Mouse (Mus musculus) left cerebral cortex, postnatal 36 days (tissue): ENCODE data around the gene Gm20422. TPM values are rescaled to one million over a fixed set of nuclear protein-coding genes. Genes with fewer than 3 reads are reported as not detected.

Source experiments
- DNase-seq, 2 experiments: peaks; one replicate each; pipeline ENCODE4 v3.0.0; 2021 to 2022; ENCODE audit warnings: low spot score in 2 of 2, mixed read lengths in 1 of 2
- intact Hi-C: fragments of 180-260 bp; cut with DNase I; formaldehyde crosslinking; loops from one replicate; pipeline ENCODE4 v1.15.1; 2025
- total RNA-seq, 2 experiments: library from RNA; stranded (reverse); gene quantifications; 2 replicates each; pipeline ENCODE4 v1.2.3; 2021

Gm20422 gene
- total RNA-seq: 1 to 10 TPM in 1 of 2 experiments, not detected in 1; 1.4 TPM

- DNase-seq: peak; percentile 91
- intact Hi-C loops: no loop called here
These were observed at the start of gene Gm20422 for GRCm38 (mm10) chr8:69774503-69775148. Gm20422 (minus strand) TSS chr8:69774886.

DNA sequence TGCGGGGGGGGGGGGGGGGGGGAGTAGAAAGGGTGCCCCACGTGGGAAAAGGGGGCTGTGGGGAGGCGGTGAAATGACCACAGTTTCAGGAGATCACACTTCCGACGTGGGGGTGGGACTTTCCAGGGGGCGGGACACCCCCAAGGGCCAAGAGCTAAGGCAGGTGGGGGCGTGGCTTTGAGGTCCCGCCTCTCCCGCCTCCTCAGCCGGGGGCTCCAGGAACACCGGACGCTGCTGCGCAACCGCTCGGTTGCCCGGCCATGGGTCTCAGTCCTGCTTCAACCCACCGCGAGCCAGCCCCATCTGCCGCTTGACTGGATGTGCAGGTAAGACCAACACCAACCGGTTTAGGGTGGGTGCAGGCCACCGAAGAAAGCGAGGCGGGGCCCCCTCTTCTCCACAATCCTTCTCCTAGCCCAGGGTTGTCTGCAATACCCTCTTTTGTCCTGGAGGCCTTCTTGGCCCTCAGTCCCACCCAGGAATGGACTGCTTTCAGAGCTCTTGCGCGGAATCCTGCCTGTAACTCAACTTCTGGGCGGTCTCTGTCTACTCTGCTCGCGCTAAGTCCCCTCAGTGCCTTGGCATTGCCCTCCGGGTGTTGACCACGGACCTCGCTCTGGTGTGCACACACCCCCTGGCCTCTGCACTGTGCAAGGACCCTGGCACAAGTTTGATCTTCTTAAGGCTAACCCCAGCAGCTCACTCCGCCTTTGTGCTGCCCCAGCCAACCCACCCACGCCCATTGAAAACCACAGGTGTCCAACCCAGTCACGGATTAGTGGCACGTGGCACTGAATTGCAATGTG, 47.9 kb upstream of the Gm20422 start, which contains the start of gene Lpar2:
Gene Lpar2, plus strand, starts transcription at position 44 of the 806 bp plus-strand sequence.
- DNase-seq: peak in 1 of 2 experiments; percentile 28
- intact Hi-C loops: no loop called here

DNA sequence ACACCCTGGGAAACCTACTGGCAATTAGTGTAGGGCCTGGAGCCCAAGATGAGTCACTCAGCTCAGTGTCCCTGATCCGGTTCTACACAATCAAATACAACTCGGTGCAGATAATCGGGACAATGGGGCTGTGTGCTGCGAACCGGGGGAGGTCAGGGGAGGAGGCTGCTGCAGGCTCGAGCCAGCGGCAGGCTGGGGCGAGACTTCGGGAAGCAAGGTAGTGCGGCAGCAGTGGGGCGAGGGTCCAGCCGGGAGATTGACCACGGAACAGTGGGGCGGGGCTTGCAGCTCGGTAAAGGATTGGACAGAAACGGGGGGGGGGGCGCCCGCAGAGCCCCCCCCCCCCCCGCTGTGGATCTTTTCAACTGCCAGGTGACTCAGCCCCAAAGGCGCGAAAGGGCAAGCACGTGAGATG, 47.3 kb upstream of the Gm20422 start:
- intact Hi-C loops: no loop called here

DNA sequence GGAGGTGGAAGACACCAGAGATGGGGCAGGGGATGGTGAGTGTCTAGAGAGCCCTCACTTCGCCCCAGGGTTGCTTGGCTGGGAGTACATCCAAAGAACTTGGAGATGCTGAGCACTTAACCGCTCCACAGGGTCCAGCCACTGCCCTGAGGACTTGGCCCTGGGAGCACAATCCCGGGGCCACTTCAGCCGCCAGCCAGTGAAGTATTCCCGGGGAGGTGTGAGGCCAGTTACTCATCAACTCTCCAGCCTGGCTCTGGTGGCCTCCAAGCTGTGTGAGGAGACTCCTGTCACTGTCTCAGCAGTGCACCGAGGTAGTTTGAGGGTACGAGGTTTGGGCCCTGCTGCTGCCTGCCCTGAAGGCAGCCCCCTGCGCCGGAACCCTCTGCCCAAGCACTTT, 45.8 kb upstream of the Gm20422 start:
- no peak for DNase-seq
- intact Hi-C loops: no loop called here

More for the DNA sequence above, 47.3 kb upstream of the Gm20422 start:
- no peak for DNase-seq

GRCm38 (mm10) chr8:69815396-69815795, 40.7 kb upstream of the Gm20422 start:
- intact Hi-C loops: no loop called here
- no peak for DNase-seq

- intact Hi-C loops: no loop called here
- DNase-seq: no peak
These were observed 40.2 kb upstream of the Gm20422 start for GRCm38 (mm10) chr8:69814881-69815280.

- intact Hi-C loops: no loop called here
- DNase-seq: no peak
These were observed 35.1 kb upstream of the Gm20422 start for GRCm38 (mm10) chr8:69809820-69810219.

- intact Hi-C loops: no loop called here
- peak; percentile 23 to 29 for DNase-seq
These were observed 34.2 kb upstream of the Gm20422 start for GRCm38 (mm10) chr8:69808864-69809403.

GRCm38 (mm10) chr8:69808094-69808863, 33.6 kb upstream of the Gm20422 start, which contains the start of gene Gmip:
Gmip (plus strand) TSS chr8:69808679.
- intact Hi-C loops: no loop called here
- peak; percentile 51 to 55 for DNase-seq

DNA sequence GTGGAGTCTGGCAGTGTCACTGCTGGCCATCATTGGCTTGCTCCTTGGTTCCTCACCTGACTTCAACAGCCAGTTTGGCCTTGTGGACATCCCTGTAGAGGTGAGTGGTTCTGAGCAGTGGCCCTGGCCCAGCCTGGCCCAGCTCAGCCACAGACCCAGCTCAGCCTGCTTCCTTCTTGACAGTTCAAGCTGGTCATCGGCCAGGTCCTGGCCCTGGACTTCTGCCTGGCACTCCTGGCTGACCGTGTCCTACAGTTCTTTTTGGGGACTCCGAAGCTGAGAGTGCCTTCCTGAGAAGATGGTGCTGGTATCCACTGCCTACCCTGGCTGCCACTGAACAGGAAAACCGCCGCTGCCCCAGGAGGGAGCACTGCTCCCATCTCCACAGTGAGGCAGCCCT, 32.5 kb upstream of the Gm20422 start:
- intact Hi-C loops: no loop called here
- DNase-seq: no peak

DNA sequence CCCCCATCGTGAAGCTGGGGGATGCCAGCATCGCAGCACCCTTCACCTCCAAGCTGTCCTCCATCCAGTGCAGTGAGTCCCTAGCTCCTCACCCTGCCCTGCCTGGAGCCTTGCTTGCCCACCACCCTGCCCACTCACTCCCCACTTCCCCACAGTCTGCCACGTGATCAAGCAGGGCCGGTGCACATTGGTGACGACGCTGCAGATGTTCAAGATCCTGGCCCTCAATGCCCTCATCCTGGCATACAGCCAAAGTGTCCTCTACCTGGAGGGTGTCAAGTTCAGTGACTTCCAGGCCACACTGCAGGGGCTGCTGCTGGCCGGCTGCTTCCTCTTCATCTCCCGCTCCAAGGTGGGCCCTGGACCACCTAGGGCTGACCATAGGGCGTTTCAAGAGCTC, 30.8 kb upstream of the Gm20422 start:
- intact Hi-C loops: no loop called here
- no peak for DNase-seq

DNA sequence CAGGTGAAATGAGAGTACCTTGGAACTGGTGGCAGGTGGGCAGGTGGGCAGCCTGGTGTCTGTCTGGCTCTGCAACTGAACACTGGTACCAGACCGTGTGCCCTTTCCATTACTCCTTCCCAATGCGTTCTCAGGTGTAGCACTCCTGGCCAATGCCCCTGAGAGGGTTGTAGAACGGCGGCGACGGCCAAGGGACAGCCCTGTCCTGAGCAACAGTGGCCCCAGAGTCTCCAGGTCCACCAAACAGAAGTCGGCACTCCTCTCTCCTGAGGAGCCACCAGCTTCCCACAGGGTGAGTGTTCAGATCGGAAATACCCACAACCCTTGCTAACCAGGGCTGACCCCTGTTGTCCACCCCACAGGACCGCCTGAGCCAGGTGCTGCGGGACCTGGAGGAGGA, 30.4 kb upstream of the Gm20422 start:
- DNase-seq: no peak
- intact Hi-C loops: no loop called here

- intact Hi-C loops: no loop called here
- DNase-seq: no peak
These were observed 29.9 kb upstream of the Gm20422 start for GRCm38 (mm10) chr8:69804537-69804936.

- no peak for DNase-seq
- intact Hi-C loops: no loop called here
These were observed 28.7 kb upstream of the Gm20422 start for GRCm38 (mm10) chr8:69803366-69803765.

GRCm38 (mm10) chr8:69802216-69802615, 27.5 kb upstream of the Gm20422 start:
- intact Hi-C loops: no loop called here
- DNase-seq: no peak

DNA sequence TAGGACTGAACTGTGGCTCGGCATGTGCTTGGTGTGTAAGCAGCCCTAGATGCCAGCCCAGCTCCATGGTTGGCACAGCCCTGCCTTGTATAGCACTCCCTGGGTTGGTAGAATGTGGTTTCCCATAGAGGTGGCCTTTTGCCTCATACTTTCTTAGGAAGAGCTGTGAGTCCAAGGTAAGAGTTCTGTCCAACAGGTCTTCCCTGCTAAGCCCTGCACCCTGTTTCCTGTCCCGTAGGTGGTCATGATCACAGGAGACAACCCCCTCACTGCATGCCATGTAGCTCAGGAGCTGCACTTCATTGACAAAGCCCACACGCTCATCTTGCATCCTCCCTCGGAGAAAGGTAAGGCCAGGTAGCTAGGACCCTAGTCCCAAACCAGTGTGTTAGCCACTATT, 27.1 kb upstream of the Gm20422 start:
- no peak for DNase-seq
- intact Hi-C loops: no loop called here

- intact Hi-C loops: no loop called here
- no peak for DNase-seq
These were observed 25.3 kb upstream of the Gm20422 start for GRCm38 (mm10) chr8:69799946-69800345.

- DNase-seq: peak; percentile 3
- intact Hi-C loops: no loop called here
These were observed 24.6 kb upstream of the Gm20422 start for GRCm38 (mm10) chr8:69799261-69799660.

DNA sequence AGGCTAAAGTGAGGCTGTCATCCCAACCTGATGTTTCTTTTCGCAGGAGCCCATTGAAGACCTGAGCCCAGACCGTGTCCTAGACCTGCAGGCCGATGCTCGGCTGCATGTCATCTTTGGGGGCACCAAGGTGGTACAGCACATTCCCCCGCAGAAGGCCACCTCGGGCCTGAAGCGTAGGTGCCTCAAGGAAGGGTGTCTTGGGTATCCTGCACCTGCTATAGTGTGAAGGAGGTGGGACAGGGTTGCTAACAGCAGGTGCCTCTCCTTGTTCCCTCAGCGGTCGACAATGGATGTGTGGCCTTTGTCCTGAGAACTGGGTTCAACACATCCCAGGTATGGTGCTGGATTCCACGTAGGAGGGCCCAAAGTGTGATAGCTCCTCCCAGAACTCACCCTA, 23.0 kb upstream of the Gm20422 start:
- DNase-seq: no peak
- intact Hi-C loops: no loop called here
